Mouse (Mus musculus) layer of hippocampus, adult 9-10 months (tissue): ENCODE measurements around the gene Olfr53.
"Not testable (repeated sequence)": the region's sequence is repeated elsewhere in the genome, so short reads cannot be mapped to it uniquely, and the experiment has no call there.

Experiments
- DNase-seq: peaks from one replicate; pipeline ENCODE4 v3.0.0; 2022; ENCODE audit warnings: low spot score

The Olfr53 gene

DNA sequence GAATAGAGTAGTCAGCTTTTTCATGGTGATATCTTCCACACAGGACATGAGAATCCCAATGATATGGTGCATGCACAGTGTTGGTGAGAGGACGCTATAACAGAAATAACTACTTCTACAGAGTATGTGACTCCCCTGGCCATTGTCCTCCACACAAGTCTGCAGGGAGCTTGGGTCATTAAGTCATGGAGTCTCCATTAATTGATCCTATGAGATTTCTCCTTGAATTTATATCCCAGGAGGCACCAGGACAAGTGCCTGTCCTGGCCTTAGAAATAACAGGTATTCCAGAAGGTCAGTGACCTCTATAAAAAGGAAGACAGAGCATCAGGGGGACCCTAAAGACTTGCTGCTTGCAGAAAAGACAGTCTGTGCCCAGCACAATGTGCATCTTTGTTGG is at the start of gene Olfr53:
Olfr53 (plus strand) TSS at position 301 of the 400 bp plus-strand sequence.
- DNase-seq: no peak

DNA sequence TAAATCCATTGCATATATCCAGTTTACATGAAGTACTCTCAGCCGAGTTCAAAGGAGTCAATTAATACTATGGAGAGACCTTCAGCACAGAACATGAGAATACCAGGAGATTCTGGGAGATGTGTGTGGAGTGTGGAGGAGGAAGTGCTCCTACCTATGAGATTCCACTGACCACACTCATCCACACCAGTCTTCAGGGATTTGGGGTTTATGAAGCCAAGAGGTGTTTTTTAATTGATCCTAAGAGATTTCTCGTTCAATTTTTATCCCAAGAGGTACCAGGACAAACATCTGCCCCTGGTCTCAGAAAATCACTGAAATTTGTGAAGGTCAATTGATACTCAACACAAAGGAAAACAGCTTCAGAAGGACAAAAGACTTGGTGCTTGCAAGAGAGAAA is 45.3 kb upstream of the Olfr53 start, which contains the start of gene Olfr46:
Olfr46 (plus strand) TSS at position 301 of the 400 bp plus-strand sequence.
- not testable (repeated sequence) for DNase-seq

DNA sequence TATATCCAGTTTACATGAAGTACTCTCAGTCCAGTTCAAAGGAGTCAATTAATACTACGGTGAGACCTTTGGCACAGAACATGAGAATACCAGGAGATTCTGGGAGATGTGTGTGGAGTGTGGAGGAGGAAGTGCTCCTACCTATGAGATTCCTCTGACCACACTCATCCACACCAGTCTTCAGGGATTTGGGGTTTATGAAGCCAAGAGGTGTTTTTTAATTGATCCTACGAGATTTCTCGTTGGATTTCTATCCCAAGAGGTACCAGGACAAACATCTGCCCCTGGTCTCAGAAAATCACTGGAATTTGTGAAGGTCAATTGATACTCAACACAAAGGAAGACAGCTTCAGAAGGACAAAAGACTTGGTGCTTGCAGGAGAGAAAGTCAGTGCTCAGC is 17.6 kb upstream of the Olfr53 start, which contains the start of gene Olfr61:
Olfr61 (plus strand) TSS at position 301 of the 400 bp plus-strand sequence.
- not testable (repeated sequence) for DNase-seq

DNA sequence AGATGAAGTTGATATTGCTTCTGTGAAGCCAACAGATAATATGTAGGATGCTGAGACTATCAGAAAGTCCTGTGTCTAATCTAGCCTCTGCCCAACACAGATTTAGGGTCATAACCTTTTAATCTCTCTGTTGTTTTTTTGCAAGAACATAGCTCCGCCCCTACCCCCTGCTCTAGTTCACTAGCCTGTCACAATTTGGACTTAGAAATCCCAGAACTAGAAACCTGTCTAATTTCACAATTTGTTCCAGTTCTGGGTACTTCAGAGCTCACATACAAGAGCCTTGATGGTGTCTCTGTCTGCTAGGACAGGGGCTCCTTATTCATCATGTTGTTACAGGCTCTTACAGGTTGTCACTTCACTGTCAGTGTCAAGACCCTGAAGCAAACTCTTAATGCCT is 15.7 kb upstream of the Olfr53 start:
- no peak for DNase-seq

DNA sequence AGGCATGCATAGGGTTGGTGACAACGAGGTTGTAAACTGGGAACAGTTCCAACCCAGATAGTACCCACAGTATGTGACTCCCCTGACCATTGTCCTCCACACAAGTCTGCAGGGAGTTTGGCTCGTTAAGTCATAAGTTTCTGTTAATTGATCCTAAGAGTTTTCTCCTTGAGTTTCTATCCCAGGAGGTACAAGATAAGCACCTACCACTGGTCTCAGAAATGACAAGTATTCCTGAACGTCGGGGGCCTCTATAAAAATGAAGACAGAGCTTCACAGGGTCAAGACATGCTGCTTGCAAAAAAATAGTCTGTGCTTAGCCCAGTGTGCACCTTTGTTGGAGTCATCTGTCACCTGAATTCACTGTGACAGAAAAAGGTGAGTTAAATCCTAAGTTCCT is 13.4 kb downstream of the Olfr53 start, which contains the start of gene Olfr539:
Olfr539 (plus strand) TSS at position 301 of the 400 bp plus-strand sequence.
- no peak for DNase-seq

DNA sequence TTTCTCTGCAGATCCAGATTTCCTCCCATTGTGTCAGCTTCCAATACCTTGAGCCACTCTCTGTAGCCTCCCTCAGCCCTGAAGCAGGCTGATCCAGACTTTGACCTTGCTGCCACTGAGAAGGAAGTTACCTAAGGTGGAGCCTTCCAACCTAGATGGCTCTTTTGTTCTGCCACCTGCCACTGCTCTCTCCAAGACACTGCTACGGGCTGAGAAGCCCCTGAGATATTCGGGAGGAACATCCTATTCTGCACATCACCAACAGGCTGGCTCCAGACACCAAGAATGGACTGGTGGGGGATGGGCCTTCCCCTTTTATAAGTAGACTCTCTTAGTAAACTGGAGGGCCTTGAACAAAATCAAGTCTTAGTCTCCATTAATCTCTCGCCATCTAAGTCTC is 24.4 kb downstream of the Olfr53 start:
- DNase-seq: not testable (repeated sequence)

DNA sequence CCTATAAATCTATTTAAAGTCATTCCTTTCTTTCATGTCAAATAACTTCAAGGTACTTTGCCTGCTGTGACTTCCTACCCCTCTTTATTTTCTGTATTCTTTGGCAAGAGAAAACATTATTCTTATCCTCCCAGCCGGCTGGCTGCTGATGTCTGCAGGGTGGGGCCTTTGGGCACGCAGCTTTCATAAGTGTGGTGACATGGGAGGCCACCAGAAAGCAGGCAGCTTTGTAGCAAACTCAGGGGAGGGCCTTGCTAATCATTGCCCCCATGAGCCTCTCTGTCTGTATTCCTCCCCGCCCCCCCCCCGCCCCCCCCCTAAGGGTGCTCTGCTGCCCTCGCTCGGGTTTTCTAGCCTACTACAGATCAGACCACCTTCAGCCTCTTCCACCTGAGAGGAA is 29.6 kb downstream of the Olfr53 start:
- no peak for DNase-seq

DNA sequence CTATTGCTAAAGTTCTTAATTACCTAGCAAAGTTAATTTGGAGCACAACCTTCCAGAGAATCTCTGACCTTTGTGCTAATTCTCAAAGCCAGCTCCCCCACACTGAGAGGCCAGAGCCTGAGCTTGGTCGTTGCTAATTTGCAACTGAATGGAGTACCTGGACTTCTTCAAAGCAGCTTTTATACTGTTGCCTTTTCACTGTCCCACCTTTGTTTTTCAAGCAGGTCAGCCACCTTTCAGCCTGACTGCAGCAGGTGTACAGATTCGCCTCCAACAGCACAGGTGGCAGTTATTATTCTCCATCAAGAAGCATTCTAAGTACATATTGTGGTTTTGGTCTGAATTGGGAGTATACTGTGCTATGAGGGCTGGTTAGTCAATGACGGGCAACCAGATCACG is 33.3 kb downstream of the Olfr53 start:
- DNase-seq: not testable (repeated sequence)

DNA sequence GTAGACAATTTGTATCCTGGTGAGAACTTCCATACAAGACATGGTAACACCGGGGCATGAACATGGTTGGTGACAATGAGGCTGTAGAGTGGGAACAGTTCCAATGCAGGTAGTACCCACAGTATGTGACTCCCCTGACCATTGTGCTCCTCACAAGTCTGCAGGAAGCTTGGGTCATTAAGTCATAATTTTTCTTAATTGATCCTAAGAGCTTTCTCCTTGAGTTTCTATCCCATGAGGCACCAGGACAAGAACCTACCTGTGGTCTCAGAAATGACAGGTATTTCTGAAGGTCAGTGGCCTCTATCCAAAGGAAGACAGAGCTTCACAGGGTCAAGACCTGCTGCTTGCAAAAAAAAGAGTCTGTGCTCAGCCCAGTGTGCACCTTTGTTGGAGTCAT is 35.4 kb downstream of the Olfr53 start, which contains the start of gene Olfr45:
Olfr45 (plus strand) TSS at position 301 of the 400 bp plus-strand sequence.
- DNase-seq: no peak

DNA sequence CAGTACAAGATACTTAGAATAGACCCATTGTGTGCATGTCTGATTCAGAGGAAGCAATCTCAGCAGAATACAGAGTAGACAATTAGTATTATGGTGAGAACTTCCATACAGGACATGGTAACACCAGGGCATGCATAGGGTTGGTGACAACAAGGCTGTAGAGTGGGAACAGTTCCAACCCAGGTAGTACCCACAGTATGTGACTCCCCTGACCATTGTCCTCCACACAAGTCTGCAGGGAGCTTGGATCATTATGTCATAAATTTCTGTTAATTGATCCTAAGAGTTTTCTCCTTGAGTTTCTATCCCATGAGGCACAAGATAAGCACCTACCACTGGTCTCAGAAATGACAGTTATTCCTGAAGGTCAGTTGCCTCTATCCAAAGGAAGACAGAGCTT is 50.7 kb downstream of the Olfr53 start, which contains the start of gene Olfr541:
Olfr541 (plus strand) TSS at position 301 of the 400 bp plus-strand sequence.
- no peak for DNase-seq
